Mouse (Mus musculus) lung, postnatal 0 days (tissue): ENCODE measurements at regions not wholly inside any gene's neighbourhood (a gene's known extent, or its start where the extent isn't known, plus 50 kb on each side); places are given as distances from the start of the nearest gene placed in this dataset.

Experiments
- CTCF ChIP-seq: IDR thresholded peaks from 2 replicates; pipeline ENCODE4 v1.5.1; 2016; ENCODE audit warnings: antibody characterized with exemption, mild to moderate bottlenecking
- EP300 ChIP-seq: IDR thresholded peaks from 2 replicates; pipeline ENCODE4 v1.6.1; 2016; ENCODE audit warnings: antibody characterized with exemption, mild to moderate bottlenecking, control low read depth

DNA sequence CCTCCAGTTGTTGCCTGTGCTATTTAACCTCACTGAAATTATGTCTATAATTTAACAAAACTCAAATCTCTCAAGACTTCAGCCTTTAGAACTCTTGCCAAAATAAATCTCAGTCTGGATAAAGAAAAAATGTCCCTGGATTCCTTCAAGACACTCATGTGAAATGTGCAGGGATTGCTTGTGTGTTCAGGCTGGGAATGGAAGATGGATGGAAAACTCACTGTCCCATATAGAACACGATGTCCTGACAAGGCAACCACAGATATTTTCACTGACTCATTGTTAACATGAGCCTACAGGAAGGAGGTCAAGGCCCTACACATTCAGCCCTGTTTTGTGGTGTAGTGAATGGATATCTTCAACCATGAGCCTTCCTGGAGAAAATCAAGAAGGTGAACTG is 160.3 kb upstream of the Gorab start:
- TF ChIP-seq CTCF: no peak
- peak; percentile 64; the same call in 1 of the 2 replicates for TF ChIP-seq EP300
